Mouse (Mus musculus): ENCODE measurements at regions not wholly inside any gene's neighbourhood (a gene's known extent, or its start where the extent isn't known, plus 50 kb on each side); places are given as distances from the start of the nearest gene placed in this dataset.

DNA sequence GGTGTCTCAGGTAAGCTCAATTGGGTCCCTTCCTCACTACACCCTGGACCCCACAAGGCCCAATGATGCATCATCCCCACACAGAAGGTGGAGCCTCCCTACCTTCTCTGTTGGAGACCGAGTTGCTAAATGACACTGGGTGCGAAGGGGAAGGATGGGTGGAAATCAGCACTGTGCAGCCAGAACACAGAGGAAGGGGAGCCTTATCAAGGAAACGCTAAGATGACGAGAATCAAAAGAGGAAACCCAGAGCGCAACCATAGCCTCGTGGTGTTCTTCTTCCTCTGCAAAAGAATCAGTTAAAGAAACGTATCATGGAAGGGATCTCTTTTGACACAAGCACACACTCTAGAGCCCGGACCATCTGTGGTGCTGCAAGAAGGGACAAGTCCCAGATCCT is 64.6 kb downstream of the Hes1 start:
- no peaks in the 10 kb centered on the region for H3K27me3 ChIP-seq (ENCODE audit: control insufficient read depth, insufficient read depth, low read length, poor library complexity, severe bottlenecking)
- H3K9ac ChIP-seq (ENCODE audit: low read depth, poor library complexity, severe bottlenecking), result no peak overlapping the region
- no peak overlapping the region for H3K4me3 ChIP-seq (ENCODE audit: low read depth, low read length)
- TF ChIP-seq EP300 (IDR thresholded peaks at IDR 0.05; ENCODE audit: insufficient read depth, low read depth, low read length), result no peak
- no peak for TF ChIP-seq POLR2A (IDR thresholded peaks at IDR 0.05; ENCODE audit: insufficient read depth, low read length)
- no peak for TF ChIP-seq CTCF (IDR thresholded peaks at IDR 0.05; ENCODE audit: low read depth, low read length)
- no peaks in the 10 kb centered on the region for H3K36me3 ChIP-seq (ENCODE audit: control insufficient read depth, insufficient read depth, low read length, poor library complexity, severe bottlenecking)
- H3K27ac ChIP-seq (ENCODE audit: insufficient read depth, low read length), result no peak overlapping the region
- peaks cover 5% of the 10 kb centered on the region for H3K4me1 ChIP-seq (ENCODE audit: control insufficient read depth, insufficient read depth, low read length)
- no peaks in the 10 kb centered on the region for H3K9me3 ChIP-seq (replicated peaks; ENCODE audit: control insufficient read depth, insufficient read depth, low read length, poor library complexity, severe bottlenecking)

DNA sequence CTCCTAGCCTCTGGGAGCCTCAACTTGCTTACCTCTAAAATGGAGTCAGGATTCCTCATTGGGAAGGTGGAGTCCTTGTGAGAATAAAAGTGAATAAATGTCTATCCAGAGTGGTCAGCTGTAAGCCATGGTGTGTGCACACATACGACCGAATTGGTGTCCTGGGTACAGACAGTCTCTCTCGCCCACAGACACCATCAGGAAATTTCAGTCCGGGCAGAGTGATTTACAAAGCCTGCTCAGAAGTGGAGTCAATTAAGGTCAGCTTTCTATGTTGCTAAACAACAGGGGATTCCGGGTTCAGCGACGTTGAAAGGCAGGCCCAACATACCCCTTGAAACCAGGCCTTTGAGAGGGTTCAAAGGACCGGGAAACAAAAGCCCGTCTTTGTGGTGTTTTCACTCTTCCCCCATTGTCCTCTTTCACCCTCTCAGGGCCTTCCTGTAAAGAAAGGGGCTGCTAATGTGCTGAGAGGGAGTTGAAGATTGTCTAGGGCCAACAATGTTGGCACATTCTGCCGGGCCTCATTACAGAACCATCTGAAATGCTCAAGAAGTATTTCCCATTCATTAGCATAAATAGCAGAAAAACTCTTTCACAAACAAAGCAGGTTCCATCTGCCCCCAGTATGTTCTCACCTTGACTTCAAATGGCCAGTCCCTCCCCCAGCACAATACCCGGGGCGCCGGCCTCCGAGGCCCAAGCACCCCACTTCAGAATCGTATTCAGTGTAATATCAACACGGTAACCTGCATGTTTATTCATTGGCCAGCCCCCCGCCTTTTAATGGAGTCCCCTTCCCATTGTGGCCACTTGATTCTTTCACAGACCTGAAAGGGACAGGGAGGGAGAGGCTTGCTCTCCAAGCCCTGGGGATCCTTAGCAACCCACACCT is 65.3 kb downstream of the Hes1 start:
- TF ChIP-seq CTCF (IDR thresholded peaks at IDR 0.05; ENCODE audit: low read depth, low read length) (no peak), EP300 (IDR thresholded peaks at IDR 0.05; ENCODE audit: insufficient read depth, low read depth, low read length) (0 out of 2 replicates have a peak, but pooled peaks have one; percentile 17), POLR2A (IDR thresholded peaks at IDR 0.05; ENCODE audit: insufficient read depth, low read length) (no peak)
- peaks cover 5% of the 10 kb centered on the region for H3K4me1 ChIP-seq (ENCODE audit: control insufficient read depth, insufficient read depth, low read length)
- no peak overlapping the region for H3K27ac ChIP-seq (ENCODE audit: insufficient read depth, low read length)
- no peaks in the 10 kb centered on the region for H3K36me3 ChIP-seq (ENCODE audit: control insufficient read depth, insufficient read depth, low read length, poor library complexity, severe bottlenecking)
- H3K9ac ChIP-seq (ENCODE audit: low read depth, poor library complexity, severe bottlenecking), result no peak overlapping the region
- H3K9me3 ChIP-seq (replicated peaks; ENCODE audit: control insufficient read depth, insufficient read depth, low read length, poor library complexity, severe bottlenecking), result no peaks in the 10 kb centered on the region
- no peaks in the 10 kb centered on the region for H3K27me3 ChIP-seq (ENCODE audit: control insufficient read depth, insufficient read depth, low read length, poor library complexity, severe bottlenecking)
- H3K4me3 ChIP-seq (ENCODE audit: low read depth, low read length), result no peak overlapping the region

DNA sequence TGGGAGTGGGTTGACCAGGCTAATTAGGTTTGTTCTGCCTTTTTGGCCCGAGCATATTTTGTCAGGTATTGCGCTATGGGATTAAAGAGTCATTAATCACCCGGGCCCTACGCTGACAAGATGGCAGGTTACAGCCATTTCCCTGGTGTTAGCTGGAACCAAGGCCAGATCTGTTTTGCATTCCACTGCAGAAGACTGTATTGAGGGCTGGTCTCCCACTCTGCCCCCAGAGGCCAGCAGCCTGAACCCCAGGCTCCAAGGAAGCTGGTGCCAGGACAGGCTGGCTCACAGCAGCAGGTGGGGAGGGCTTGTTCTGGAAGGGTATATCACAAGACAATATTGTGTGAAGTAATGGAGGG is 65.9 kb downstream of the Hes1 start:
- Histone ChIP-seq H3K36me3 (ENCODE audit: control insufficient read depth, insufficient read depth, low read length, poor library complexity, severe bottlenecking) (no peaks in the 10 kb centered on the region), H3K4me3 (ENCODE audit: low read depth, low read length) (no peak overlapping the region), H3K4me1 (ENCODE audit: control insufficient read depth, insufficient read depth, low read length) (peaks cover 5% of the 10 kb centered on the region), H3K9ac (ENCODE audit: low read depth, poor library complexity, severe bottlenecking) (no peak overlapping the region), H3K9me3 (replicated peaks; ENCODE audit: control insufficient read depth, insufficient read depth, low read length, poor library complexity, severe bottlenecking) (no peaks in the 10 kb centered on the region), H3K27me3 (ENCODE audit: control insufficient read depth, insufficient read depth, low read length, poor library complexity, severe bottlenecking) (no peaks in the 10 kb centered on the region), H3K27ac (ENCODE audit: insufficient read depth, low read length) (no peak overlapping the region)
- TF ChIP-seq CTCF (IDR thresholded peaks at IDR 0.05; ENCODE audit: low read depth, low read length) (no peak), EP300 (IDR thresholded peaks at IDR 0.05; ENCODE audit: insufficient read depth, low read depth, low read length) (no peak), POLR2A (IDR thresholded peaks at IDR 0.05; ENCODE audit: insufficient read depth, low read length) (no peak)

DNA sequence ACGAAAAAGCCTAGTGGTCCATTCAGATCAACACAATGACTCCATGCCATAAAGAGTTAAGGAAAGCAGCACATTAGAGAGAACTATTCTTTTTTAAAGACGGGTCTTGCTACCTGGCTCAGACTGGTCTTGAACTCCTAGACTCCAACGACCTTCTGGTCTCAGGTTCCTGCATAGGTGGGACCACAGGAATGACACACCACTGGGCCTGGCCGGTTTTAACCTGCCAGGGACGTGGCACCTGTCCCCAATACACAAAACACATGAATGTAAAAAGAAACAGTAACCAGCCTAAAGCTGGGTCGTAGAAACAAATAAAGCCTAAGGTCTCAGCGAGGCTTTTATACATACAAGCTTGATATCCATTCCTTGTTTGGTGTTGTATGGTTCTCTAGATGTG is 67.9 kb downstream of the Hes1 start:
- Histone ChIP-seq H3K4me1 (ENCODE audit: control insufficient read depth, insufficient read depth, low read length) (peaks cover 5% of the 10 kb centered on the region), H3K36me3 (ENCODE audit: control insufficient read depth, insufficient read depth, low read length, poor library complexity, severe bottlenecking) (no peaks in the 10 kb centered on the region), H3K27ac (ENCODE audit: insufficient read depth, low read length) (no peak overlapping the region), H3K4me3 (ENCODE audit: low read depth, low read length) (no peak overlapping the region), H3K9ac (ENCODE audit: low read depth, poor library complexity, severe bottlenecking) (no peak overlapping the region), H3K9me3 (replicated peaks; ENCODE audit: control insufficient read depth, insufficient read depth, low read length, poor library complexity, severe bottlenecking) (no peaks in the 10 kb centered on the region), H3K27me3 (ENCODE audit: control insufficient read depth, insufficient read depth, low read length, poor library complexity, severe bottlenecking) (no peaks in the 10 kb centered on the region)
- TF ChIP-seq EP300 (IDR thresholded peaks at IDR 0.05; ENCODE audit: insufficient read depth, low read depth, low read length) (peak; percentile 74; the same call in 1 of the 2 replicates), CTCF (IDR thresholded peaks at IDR 0.05; ENCODE audit: low read depth, low read length) (no peak)

GRCm38 (mm10) chr16:30134642-30135165 is 70.5 kb downstream of the Hes1 start:
- Histone ChIP-seq H3K27me3 (ENCODE audit: control insufficient read depth, insufficient read depth, low read length, poor library complexity, severe bottlenecking) (0 out of 2 replicates have a peak, but pooled peaks cover 2% of the 10 kb centered on the region), H3K9ac (ENCODE audit: low read depth, poor library complexity, severe bottlenecking) (no peak overlapping the region), H3K36me3 (ENCODE audit: control insufficient read depth, insufficient read depth, low read length, poor library complexity, severe bottlenecking) (no peaks in the 10 kb centered on the region), H3K27ac (ENCODE audit: insufficient read depth, low read length) (no peak overlapping the region), H3K4me1 (ENCODE audit: control insufficient read depth, insufficient read depth, low read length) (peaks cover 4% of the 10 kb centered on the region), H3K4me3 (ENCODE audit: low read depth, low read length) (no peak overlapping the region), H3K9me3 (replicated peaks; ENCODE audit: control insufficient read depth, insufficient read depth, low read length, poor library complexity, severe bottlenecking) (no peaks in the 10 kb centered on the region)
- TF ChIP-seq EP300 (IDR thresholded peaks at IDR 0.05; ENCODE audit: insufficient read depth, low read depth, low read length), result no peak
- TF ChIP-seq CTCF (IDR thresholded peaks at IDR 0.05; ENCODE audit: low read depth, low read length), result no peak
- no peak for TF ChIP-seq POLR2A (IDR thresholded peaks at IDR 0.05; ENCODE audit: insufficient read depth, low read length)

DNA sequence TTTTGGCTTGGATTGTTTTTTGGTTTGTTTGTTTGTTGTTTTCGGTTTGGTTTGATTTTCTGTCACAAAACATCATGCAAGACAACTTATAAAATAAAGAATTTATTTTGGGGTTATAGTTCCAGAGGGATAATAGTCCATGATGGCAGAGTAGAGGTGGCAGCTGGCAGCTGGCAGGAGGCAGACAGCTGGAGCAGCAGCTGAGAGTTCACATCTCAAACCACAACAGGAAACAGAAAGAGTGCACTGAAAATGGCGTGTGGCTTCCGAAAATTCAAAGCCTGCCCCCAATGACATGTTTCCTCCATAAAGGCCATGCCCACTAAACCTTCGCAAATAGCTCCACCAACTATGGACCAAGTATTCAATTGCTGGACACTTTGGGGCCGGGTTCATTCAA is 72.7 kb downstream of the Hes1 start:
- no peak overlapping the region for H3K9ac ChIP-seq (ENCODE audit: low read depth, poor library complexity, severe bottlenecking)
- 0 out of 2 replicates have a peak, but pooled peaks cover 2% of the 10 kb centered on the region for H3K27me3 ChIP-seq (ENCODE audit: control insufficient read depth, insufficient read depth, low read length, poor library complexity, severe bottlenecking)
- H3K4me3 ChIP-seq (ENCODE audit: low read depth, low read length), result no peak overlapping the region
- H3K27ac ChIP-seq (ENCODE audit: insufficient read depth, low read length), result no peak overlapping the region
- no peaks in the 10 kb centered on the region for H3K36me3 ChIP-seq (ENCODE audit: control insufficient read depth, insufficient read depth, low read length, poor library complexity, severe bottlenecking)
- TF ChIP-seq POLR2A (IDR thresholded peaks at IDR 0.05; ENCODE audit: insufficient read depth, low read length) (no peak), CTCF (IDR thresholded peaks at IDR 0.05; ENCODE audit: low read depth, low read length) (no peak), EP300 (IDR thresholded peaks at IDR 0.05; ENCODE audit: insufficient read depth, low read depth, low read length) (no peak)
- H3K9me3 ChIP-seq (replicated peaks; ENCODE audit: control insufficient read depth, insufficient read depth, low read length, poor library complexity, severe bottlenecking), result no peaks in the 10 kb centered on the region
- H3K4me1 ChIP-seq (ENCODE audit: control insufficient read depth, insufficient read depth, low read length), result peaks cover 4% of the 10 kb centered on the region
